Mouse (Mus musculus): ENCODE measurements at regions not wholly inside any gene's neighbourhood (a gene's known extent, or its start where the extent isn't known, plus 50 kb on each side); places are given as distances from the start of the nearest gene placed in this dataset.
A peak's percentile ranks its signal among the peaks of the same experiment; 100 is the strongest.
"Not testable (repeated sequence)": the region's sequence is repeated elsewhere in the genome, so short reads cannot be mapped to it uniquely, and the experiment has no call there.

GRCm38 (mm10) chr12:21784403-21784802, 367.0 kb upstream of the Ywhaq start:
- peak; percentile 2 for DNase-seq

GRCm38 (mm10) chr12:21778717-21779116, 361.3 kb upstream of the Ywhaq start:
- not testable (repeated sequence) for DNase-seq

GRCm38 (mm10) chr12:21778308-21778707, 360.9 kb upstream of the Ywhaq start:
- DNase-seq: not testable (repeated sequence)

- DNase-seq: not testable (repeated sequence)
Observed at GRCm38 (mm10) chr12:21767717-21768116, 350.3 kb upstream of the Ywhaq start.
